Mouse (Mus musculus) C2C12 (cell line): ENCODE measurements at regions not wholly inside any gene's neighbourhood (a gene's known extent, or its start where the extent isn't known, plus 50 kb on each side); places are given as distances from the start of the nearest gene placed in this dataset.

Experiments
- CTCF ChIP-seq: IDR thresholded peaks from one replicate; pipeline ENCODE4 v1.5.1; 2011; ENCODE audit not compliant: control insufficient read depth, insufficient read depth, insufficient read length
- FOSL1 ChIP-seq: IDR thresholded peaks from one replicate; pipeline ENCODE4 v1.8.0; 2011; ENCODE audit warnings: mild to moderate bottlenecking, low read length; ENCODE audit not compliant: poor library complexity, insufficient read depth, severe bottlenecking
- MAX ChIP-seq: IDR thresholded peaks from one replicate; pipeline ENCODE4 v1.6.1; 2011; ENCODE audit warnings: mild to moderate bottlenecking, control low read depth
- MYOG ChIP-seq: IDR thresholded peaks from one replicate; pipeline ENCODE4 v1.6.1; 2011; ENCODE audit not compliant: control insufficient read depth, insufficient read length; ENCODE audit errors: extremely low read depth
- USF1 ChIP-seq: IDR thresholded peaks from one replicate; pipeline ENCODE4 v1.6.1; 2011; ENCODE audit warnings: low read depth, mild to moderate bottlenecking, control low read depth, moderate library complexity

GRCm38 (mm10) chr7:115153291-115153690 is 409.8 kb downstream of the Insc start:
- TF ChIP-seq MYOG (no peak), CTCF (no peak), FOSL1 (no peak), USF1 (no peak), MAX (no peak)
